Mouse (Mus musculus): ENCODE measurements around the gene Rilp. TPM values are rescaled to one million over a fixed set of nuclear protein-coding genes. Genes with fewer than 3 reads are reported as not detected.

Rilp gene
- total and polyA plus RNA-seq, 3 experiments = 0.19 to 0.65 TPM; not detected in 1

DNA sequence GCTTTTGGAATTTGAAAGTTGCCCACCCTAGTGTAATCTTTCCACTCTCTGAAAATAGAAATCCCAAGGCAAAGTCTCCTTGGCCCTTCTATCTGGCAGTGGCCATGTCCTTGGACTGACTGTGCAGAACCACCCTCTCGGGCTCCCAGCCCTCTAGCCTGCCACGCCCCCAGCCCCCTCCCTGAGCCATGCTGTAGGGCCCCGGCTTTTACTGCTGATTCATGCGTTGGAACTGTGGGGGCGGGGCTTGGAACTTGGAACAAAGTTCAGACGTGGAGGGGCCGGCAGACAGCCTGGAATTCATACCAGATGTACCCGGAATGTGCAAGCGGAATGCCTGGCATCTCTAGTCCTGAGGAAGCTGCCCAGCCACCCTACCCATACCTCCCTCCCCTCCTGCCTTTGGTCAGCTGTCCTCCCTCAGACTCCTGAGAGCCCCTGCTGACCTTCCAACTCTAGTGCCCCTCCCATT is 47.0 kb upstream of the Rilp start:
- H3K4me1 ChIP-seq (ENCODE audit: control insufficient read depth in 1 of 2, insufficient read depth in 2 of 2, low read length in 2 of 2) = peaks cover 4 to 27% of the 10 kb centered on the region in 2 experiments
- no peaks in the 10 kb centered on the region for H3K9me3 ChIP-seq (replicated peaks; ENCODE audit: insufficient read depth, low read length)
- peak; percentile 95 for DNase-seq (ENCODE audit: low read depth, low spot score)
- H3K27me3 ChIP-seq (ENCODE audit: control insufficient read depth in 1 of 2, insufficient read depth in 2 of 2, low read length in 2 of 2) = no peaks in the 10 kb centered on the region
- peaks cover 0 to 19% of the 10 kb centered on the region in 2 experiments; a peak in 2 of 4 replicates for H3K36me3 ChIP-seq (ENCODE audit: control insufficient read depth in 1 of 2, insufficient read depth in 2 of 2, low read length in 2 of 2)
- peak overlapping the region; percentile 77 for H3K9ac ChIP-seq (ENCODE audit: control insufficient read depth, low read depth, low read length, poor library complexity, severe bottlenecking)
- TF ChIP-seq MXI1 (IDR thresholded peaks at IDR 0.05; ENCODE audit: low read depth, low read length) (peak; percentile 91), HCFC1 (IDR thresholded peaks at IDR 0.05; ENCODE audit: low read depth, low read length) (peak; percentile 29; the same call in 1 of the 2 replicates), BHLHE40 (IDR thresholded peaks at IDR 0.05; ENCODE audit: borderline replicate concordance, low read depth, low read length) (no peak), ETS1 (IDR thresholded peaks at IDR 0.05; ENCODE audit: low read depth, low read length) (peak; percentile 71), EP300 (IDR thresholded peaks at IDR 0.05; ENCODE audit: low read depth in 1 of 2, low read length in 2 of 2) (no peak), MAFK (IDR thresholded peaks at IDR 0.05; ENCODE audit: borderline replicate concordance, low read depth, low read length) (peak; percentile 53; the same call in 1 of the 2 replicates), POLR2A (IDR thresholded peaks at IDR 0.05; ENCODE audit: control insufficient read depth in 1 of 2, insufficient read depth in 1 of 2, low read depth in 1 of 2, low read length in 2 of 2, poor library complexity in 1 of 2) (peak in 1 of 2 experiments; percentile 55; a peak in 1 of 4 replicates), SIN3A (IDR thresholded peaks at IDR 0.05; ENCODE audit: low read length) (peak; percentile 77; the same call in 1 of the 2 replicates), RCOR1 (IDR thresholded peaks at IDR 0.05; ENCODE audit: low read depth, low read length) (no peak), TBP (IDR thresholded peaks at IDR 0.05; ENCODE audit: low read depth, low read length) (peak; percentile 57; the same call in 1 of the 2 replicates), MAZ (IDR thresholded peaks at IDR 0.05; ENCODE audit: low read depth, low read length) (peak; percentile 74; the same call in 1 of the 2 replicates), NELFE (IDR thresholded peaks at IDR 0.05; ENCODE audit: low read depth, low read length) (peak; percentile 12; the same call in 1 of the 2 replicates)
- peak overlapping the region; percentile 74 for H3K27ac ChIP-seq (ENCODE audit: control insufficient read depth, low read depth, low read length)
- peak overlapping the region; percentile 61 to 77 for H3K4me3 ChIP-seq (ENCODE audit: control insufficient read depth in 1 of 2, insufficient read depth in 1 of 2, low read depth in 2 of 2, low read length in 2 of 2)
- H3K79me2 ChIP-seq (ENCODE audit: control insufficient read depth, insufficient read depth, low read length, poor library complexity) = peaks cover 8% of the 10 kb centered on the region; the same call in 1 of the 2 replicates

GRCm38 (mm10) chr11:75463624-75464023 is 46.3 kb upstream of the Rilp start:
- Histone ChIP-seq H3K9ac (ENCODE audit: control insufficient read depth, low read depth, low read length, poor library complexity, severe bottlenecking) (no peak overlapping the region; the same call in 1 of the 2 replicates), H3K9me3 (replicated peaks; ENCODE audit: insufficient read depth, low read length) (no peaks in the 10 kb centered on the region), H3K79me2 (ENCODE audit: control insufficient read depth, insufficient read depth, low read length, poor library complexity) (peaks cover 8% of the 10 kb centered on the region; the same call in 1 of the 2 replicates), H3K4me1 (ENCODE audit: control insufficient read depth in 1 of 2, insufficient read depth in 2 of 2, low read length in 2 of 2) (peaks cover 2 to 22% of the 10 kb centered on the region in 2 experiments; a peak in 3 of 4 replicates), H3K4me3 (ENCODE audit: control insufficient read depth in 1 of 2, insufficient read depth in 1 of 2, low read depth in 2 of 2, low read length in 2 of 2) (no peak overlapping the region), H3K36me3 (ENCODE audit: control insufficient read depth in 1 of 2, insufficient read depth in 2 of 2, low read length in 2 of 2) (peaks cover 0 to 18% of the 10 kb centered on the region in 2 experiments; a peak in 2 of 4 replicates), H3K27me3 (ENCODE audit: control insufficient read depth in 1 of 2, insufficient read depth in 2 of 2, low read length in 2 of 2) (no peaks in the 10 kb centered on the region), H3K27ac (ENCODE audit: control insufficient read depth, low read depth, low read length) (peak overlapping the region; percentile 49; the same call in 1 of the 2 replicates)
- no peak for DNase-seq (ENCODE audit: low read depth, low spot score)
- TF ChIP-seq MYC (IDR thresholded peaks at IDR 0.05; ENCODE audit: low read depth, low read length) = no peak
- TF ChIP-seq TBP (IDR thresholded peaks at IDR 0.05; ENCODE audit: low read depth, low read length) = no peak
- no peak for TF ChIP-seq MAX (IDR thresholded peaks at IDR 0.05; ENCODE audit: low read length)
- no peak for TF ChIP-seq ELF1 (IDR thresholded peaks at IDR 0.05; ENCODE audit: low read depth, low read length)
- no peak for TF ChIP-seq TCF12 (IDR thresholded peaks at IDR 0.05; ENCODE audit: low read depth, low read length)
- TF ChIP-seq RAD21 (IDR thresholded peaks at IDR 0.05; ENCODE audit: low read depth, low read length) = no peak
- TF ChIP-seq ETS1 (IDR thresholded peaks at IDR 0.05; ENCODE audit: low read depth, low read length) = no peak
- no peak for TF ChIP-seq EP300 (IDR thresholded peaks at IDR 0.05; ENCODE audit: low read depth in 1 of 2, low read length in 2 of 2)
- no peak for TF ChIP-seq ZMIZ1 (IDR thresholded peaks at IDR 0.05; ENCODE audit: low read depth, low read length)
- no peak for TF ChIP-seq POLR2A (IDR thresholded peaks at IDR 0.05; ENCODE audit: control insufficient read depth in 1 of 2, insufficient read depth in 1 of 2, low read depth in 1 of 2, low read length in 2 of 2, poor library complexity in 1 of 2)
- TF ChIP-seq ZKSCAN1 (IDR thresholded peaks at IDR 0.05; ENCODE audit: low read depth, low read length) = no peak

Measured in MEL (cell line).